Mouse (Mus musculus): ENCODE results near the gene Hvcn1.
A peak's percentile ranks its signal among the peaks of the same experiment; 100 is the strongest.

Gene Hvcn1

GRCm38 (mm10) chr5:122237200-122237599, 30.6 kb downstream of the Hvcn1 start:
- DNase-seq = no peak

DNA sequence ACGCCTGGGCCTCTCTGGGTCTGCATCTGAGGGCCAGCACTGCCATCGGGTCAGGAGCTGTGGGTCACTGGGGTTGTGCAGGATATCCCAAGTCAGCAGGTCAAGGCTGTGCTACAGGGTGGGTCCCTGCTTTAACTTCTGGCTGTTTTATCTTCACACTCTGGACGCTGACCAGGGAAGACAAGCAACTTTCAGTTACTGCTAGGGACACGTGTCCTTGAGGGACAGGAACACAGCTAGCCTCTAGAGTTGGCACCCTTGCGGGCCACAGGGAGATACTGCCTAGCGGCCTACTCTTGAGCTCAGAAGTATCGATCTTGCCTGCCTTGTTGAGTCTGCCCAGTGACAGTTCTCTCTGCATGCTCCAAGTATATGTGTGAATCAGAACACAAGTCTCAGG, 33.0 kb downstream of the Hvcn1 start:
- DNase-seq = no peak

DNA sequence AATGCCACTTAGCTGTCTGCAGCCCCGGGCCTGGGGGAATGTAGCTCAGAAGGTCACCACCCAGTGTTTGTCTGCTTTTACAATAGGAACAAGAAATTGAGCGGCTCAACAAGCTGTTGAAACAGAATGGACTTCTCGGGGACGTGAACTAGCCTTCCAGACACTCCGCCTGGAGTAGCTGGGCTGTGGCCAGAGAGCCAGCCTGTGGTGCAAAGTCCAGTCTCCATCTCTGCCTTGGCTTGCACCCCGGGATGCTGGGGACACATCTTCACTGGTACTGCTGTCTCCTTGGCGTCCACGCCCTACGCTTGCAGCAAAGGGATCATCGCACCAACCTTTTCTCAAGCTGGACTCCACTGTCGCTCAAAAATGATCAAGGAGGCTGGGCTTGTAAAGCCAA, 33.9 kb downstream of the Hvcn1 start:
- DNase-seq = no peak

DNA sequence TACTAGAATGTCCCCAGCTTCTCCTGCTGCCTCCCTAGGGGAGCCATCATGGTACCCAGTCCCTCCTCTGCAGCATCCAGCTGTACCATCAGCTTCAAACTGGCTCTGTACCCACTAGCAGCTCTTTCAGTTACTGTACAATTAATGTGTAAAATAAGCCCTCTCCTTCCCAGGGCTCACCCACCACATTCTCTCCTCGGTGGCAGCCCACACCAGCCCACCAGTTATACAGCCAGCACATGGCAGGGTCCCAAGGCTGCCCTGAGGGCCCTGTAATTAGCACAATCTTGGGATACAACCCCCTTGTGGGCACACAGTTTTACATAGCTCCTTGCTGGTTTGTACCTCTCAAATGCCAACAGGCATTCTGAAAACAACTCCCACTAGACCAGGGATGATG, 34.4 kb downstream of the Hvcn1 start:
- no peak for DNase-seq

GRCm38 (mm10) chr5:122242521-122243123, 36.0 kb downstream of the Hvcn1 start:
- DNase-seq = no peak

- no peak for DNase-seq
These were observed 37.3 kb downstream of the Hvcn1 start for GRCm38 (mm10) chr5:122243781-122244523.

DNA sequence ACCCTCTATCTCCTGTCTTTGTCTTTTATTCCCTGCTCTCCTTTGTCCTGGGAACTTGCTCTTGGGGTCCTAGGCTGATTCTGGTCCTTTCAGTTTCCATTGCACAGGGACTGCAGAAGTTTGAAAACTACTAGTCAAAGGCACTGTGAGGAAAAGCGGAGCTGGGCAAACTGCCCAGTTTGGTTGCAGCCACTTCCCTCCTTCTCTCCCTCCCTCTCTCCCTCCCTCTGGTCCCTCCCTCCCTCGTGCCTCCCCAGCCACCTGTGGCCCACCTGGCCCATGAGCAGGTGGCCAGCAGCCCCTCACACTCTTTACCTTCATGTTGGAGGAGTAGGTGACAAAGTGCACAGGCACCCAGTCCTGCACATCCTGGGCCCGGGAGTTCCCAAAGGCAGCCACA, 38.6 kb downstream of the Hvcn1 start:
- DNase-seq = no peak

GRCm38 (mm10) chr5:122246547-122247167, 40.1 kb downstream of the Hvcn1 start:
- DNase-seq = no peak

DNA sequence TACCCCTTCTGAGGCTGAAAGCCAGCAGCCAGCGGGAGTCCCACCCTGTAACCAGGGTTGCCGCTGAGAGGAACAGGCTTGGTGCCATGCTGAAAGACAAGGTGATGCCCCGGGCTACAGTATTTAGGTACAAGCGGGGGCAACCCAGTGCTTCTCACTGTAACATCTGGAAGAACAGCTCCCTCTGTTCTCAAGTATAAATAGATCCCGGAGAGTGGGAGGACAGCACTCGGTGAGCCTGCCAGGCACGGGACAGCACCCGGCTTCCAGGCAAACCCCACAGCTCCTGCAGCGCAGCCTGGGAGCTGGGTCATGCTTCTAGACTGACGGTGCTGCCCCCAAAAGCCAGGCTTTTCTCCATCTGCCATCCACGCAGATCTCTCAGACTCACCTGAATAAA, 40.9 kb downstream of the Hvcn1 start:
- no peak for DNase-seq

DNA sequence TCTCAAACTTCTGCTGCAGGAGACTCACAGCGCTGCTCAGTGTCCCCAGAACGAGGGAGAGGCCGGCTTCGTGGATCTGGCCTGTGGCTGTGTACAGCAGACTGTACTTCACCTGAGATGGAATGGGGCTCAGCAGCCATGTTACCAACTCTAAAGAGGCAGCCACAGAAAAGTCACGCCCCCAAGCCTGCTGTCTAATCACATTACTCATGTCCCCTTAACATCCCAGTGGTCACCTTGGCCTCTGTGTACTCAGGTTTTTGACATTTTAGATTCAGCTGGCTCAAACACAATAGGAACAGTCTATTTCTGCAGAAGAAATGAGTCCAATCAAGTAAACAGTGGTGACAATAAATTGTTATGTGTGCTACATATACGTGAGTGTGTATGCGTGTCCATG, 41.3 kb downstream of the Hvcn1 start:
- DNase-seq = no peak

DNA sequence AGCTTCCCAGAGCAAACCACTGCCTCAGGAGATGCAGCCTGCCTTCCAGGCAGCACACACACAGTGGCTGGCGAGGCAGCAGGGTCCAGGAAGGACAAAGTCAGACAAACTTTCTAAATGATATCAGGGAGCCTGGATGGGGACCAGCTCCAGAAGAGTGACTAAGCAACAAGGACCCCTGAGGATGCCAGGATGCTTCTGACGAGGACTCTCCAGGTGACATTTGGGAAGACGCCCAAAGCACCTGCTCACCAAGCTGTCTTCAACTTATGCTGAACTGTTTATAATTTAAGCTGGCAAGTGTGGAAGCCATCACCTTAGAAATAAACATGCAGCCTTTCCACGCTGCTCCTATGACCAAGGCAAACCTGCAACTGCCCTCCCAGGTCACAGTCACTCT, 42.7 kb downstream of the Hvcn1 start:
- no peak for DNase-seq

DNA sequence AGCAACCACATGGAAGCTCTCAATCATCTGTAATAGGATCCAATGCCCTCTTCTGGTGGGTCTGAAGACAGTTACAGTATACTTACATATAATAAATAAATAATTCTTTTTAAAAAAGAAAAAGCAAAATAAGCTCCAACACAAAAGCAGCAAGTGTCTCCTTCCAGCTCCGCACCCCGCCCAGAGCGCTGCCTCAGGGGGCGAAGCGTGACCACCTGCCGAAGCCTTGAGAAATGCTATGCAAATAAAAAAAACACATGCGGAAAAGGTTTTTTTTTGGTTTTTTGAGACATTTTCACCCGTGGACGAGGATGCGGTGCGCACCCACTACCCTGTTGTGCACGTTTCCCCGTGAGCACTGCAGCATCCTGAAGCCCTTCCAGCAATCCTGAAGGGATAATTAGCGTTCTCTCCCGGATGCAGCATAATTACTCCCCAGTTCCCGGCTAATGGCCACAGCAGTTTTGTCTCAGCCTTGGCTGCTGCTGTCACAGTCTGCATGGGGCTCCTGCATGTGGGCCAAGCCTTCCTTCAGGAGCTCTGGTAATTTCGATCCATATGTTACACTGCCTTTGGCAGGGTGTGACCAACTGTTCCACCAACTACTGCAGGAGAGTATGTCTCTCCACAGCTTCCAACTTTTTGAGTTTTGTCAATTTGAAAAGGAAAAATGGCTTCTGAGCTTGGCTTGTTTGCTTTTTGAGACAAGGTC, 45.4 kb downstream of the Hvcn1 start:
- DNase-seq = no peak

DNA sequence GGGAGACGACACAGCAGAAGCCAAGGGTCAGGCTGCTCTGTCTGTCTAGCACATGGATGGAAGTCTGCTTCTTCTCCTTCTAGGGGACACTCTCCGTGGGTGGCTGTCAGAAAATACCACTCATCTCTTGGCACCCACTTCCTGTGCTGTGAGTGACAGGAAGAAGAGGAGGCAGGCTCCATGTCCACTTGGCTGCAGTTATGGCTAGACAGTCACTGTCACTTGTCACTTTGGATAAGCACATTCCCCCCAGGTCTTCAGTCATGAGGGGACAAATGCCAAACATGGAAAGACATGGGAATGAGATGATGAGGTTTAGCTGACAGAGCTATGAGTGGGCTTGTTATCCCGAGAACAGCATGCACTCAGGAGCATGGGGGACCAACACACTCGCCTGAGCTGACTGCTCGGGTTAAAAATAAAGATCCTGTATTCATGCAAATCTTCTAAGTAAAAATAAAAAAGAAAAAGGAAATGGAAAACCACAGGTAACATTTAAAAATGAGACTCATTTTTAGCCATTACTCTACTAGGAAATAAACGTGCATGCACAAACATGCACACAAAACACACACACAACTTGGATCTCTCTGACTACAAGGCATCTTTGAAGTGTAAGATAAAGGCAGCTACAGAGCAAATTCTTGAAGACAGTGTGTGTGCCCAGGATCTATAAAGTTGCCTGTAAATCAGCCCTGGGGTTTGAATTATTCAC, 51.6 kb downstream of the Hvcn1 start:
- DNase-seq = no peak

GRCm38 (mm10) chr5:122262104-122262503, 55.5 kb downstream of the Hvcn1 start:
- peak; percentile 40 for DNase-seq

DNA sequence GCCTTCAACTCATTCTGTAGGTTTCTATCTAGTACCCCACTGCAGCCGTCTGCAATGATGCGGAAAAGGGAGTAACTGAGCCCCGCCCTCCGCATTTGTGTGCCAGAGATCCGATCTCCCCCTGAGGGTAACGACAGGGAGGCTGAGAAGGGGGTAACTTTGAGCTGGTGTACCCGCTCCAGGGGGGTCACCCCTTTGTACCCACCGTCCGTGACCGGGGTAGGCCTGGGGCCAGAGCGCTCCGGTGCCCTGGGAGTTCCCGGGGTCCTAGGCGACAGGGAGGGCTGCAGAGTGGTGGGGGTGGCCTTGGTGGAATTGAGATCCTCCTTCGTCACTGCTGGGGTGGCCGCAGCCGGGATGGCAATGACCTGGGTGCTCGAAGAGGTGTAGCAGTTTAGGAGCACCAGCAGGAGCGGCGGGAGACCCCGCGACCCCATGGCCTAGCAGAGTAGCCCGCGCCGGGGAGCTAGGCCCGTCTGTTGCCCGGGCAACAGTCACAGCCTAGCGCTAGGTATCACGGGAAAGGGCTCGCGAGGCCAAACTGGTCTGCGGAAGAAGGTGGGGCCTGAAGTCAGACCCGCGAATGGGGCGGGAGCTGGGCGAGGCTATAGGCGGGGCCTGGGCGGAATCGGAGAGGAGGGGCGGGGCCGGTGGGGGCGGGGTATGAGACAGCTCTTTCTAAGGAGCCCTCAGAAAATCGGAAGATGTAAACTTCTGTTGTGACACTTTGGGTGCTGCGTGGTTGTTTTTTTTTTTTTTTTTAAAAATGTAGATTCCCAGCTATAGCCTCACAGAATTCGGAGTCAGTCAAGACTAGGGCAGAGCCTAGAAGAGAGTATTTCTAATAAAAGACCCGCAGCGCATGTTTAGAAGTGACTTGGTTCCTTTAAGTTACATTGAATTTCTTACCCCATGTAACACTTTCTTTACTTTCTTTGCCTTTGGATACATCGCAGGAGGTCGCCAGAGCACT, 57.6 kb downstream of the Hvcn1 start, which contains the start of gene Tctn1:
Tctn1 (minus strand) TSS at position 528 of the 973 bp plus-strand sequence.
- DNase-seq = peak; percentile 89

DNA sequence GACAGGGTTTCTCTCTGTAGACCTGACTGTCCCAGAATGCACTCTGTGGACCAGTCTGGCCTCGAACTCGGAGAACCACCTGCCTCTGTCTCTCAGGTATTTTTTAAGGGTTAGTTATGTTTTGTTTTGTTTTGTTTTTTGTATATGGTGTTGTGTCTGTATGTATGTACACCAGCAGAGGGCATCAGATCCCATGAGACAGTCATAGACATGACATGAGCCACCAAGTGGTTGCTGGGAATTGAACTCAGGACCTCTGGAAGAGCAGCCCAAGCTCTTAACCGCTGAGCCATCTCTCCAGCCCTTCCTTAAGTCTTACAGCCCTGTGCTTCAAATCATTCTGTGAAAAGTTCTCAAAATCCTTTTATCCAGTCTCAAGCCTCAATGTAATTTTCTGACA, 58.6 kb downstream of the Hvcn1 start:
- DNase-seq = peak; percentile 39

DNA sequence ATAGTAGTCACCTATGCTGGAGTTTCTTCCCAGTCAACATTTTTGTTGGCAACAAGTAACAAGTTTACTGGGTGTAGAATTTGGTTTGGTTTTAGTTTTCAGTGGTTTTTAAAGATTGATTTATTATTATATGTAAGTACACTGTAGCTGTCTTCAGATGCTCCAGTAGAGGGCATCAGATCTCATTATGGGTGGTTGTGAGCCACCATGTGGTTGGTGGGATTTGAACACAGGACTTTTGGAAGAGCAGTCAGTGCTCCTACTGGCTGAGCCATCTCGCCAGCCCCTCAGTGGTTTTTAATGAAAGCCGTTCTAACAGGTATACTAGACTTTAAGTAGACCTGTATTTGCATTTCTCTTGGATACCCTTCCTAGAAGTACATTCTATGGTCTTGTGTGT, 59.3 kb downstream of the Hvcn1 start:
- DNase-seq = no peak

DNA sequence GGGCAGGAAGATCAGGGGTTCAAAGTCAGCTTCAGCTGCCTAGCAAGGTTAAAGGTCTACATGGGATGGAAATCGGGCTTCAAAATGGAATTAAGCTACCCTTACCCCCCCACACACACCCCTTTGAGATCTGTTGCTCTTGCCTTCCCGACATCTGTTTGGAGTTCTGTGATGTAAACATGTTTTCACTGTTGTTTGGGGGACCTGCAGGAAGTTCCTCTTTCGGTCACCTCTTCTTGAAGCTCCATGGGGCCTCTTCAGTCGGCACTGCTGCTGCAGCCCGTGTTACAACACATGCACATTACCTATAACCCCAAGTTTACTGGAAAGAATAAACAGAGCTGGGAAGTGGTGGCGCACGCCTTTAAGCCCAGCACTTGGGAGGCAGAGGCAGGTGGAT, 60.5 kb downstream of the Hvcn1 start:
- DNase-seq = no peak

DNA sequence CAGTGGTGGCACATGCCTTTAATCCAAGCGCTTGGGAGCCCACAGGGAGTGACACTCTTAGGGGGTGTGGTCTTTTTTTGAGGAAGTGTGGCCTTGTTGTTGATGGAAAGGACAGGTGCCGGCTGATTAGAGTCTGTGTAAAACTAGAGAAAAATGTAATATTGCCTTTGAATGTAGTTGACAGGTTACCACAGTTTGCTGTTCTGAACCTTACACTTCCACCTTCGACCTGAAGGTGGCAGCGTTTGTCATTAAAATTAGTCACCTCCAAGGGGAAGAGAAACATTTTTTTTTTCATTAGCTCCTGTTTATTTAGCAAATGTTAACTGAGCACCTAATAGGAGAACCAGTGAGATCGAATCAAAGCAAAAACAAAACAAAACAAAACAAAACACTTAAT, 61.3 kb downstream of the Hvcn1 start:
- peak; percentile 84 for DNase-seq

DNA sequence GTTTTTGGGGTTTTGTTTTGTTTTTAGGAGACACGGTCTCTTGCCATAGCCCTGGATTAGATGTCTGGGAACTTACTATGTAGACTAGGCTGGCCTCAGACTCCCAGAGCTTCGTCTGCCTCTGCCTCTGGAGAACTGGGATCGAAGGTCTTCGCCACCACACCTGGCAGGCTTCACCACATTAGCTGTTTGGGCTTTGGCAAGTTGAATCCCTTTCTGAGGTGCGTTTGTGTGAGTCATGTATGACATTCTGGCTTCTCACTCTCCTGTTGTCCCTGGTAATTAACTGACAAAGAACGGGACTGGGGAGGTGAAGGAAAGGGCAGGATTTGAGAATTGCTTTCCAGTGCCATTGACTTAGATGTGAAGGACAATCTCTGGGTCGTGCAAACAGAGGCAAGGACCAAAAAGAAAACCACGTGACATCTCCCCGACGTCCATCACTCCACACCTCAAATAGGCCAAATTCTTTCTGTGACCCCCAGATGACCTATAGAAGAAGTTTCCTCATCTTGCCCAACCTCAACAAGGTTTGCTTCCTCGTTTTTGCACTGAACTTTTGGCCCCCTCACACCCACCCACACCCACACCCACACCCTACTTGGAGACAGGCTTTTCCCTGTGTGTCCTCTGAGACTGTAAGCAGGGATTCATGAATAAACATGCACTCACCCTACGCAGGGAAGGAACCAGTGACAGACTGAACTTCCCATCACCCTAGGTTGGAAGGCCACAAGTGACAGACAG, 62.4 kb downstream of the Hvcn1 start:
- no peak for DNase-seq

DNA sequence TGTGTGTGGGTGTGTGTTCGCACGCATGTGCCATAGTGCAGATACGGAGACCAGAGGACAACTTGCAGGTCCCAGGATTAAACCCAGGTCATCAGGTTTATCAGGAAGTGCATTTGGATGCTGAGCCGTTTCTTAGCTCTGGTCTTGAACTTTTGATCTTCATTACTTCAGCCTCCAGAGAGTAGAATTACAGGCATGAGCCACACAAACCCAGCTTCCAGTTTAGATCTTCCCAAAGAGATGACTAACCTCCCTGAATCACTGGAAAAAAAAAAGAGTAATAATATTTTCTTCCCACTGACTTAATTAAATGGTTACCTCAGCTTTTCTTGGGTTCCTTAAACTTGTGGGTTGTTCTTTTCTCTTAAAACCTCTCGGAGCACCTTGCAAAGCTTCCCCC, 66.2 kb downstream of the Hvcn1 start:
- DNase-seq = no peak

All from thymus, postnatal 25 days (tissue).